Mouse (Mus musculus) gastrocnemius, postnatal 10 days (tissue): ENCODE data around the gene Fdxacb1. TPM values are rescaled to one million over a fixed set of nuclear protein-coding genes. Genes with fewer than 3 reads are reported as not detected.

Experiments
- DNase-seq: peaks from one replicate; pipeline ENCODE4 v3.0.0; 2021; ENCODE audit warnings: mixed read lengths
- total RNA-seq, 2 experiments: library from RNA; stranded (reverse); gene quantifications; 2 replicates each; pipeline ENCODE4 v1.2.3; 2021

The Fdxacb1 gene
- total RNA-seq, 2 experiments from 2014 or later = 4.0 to 4.9 TPM

DNA sequence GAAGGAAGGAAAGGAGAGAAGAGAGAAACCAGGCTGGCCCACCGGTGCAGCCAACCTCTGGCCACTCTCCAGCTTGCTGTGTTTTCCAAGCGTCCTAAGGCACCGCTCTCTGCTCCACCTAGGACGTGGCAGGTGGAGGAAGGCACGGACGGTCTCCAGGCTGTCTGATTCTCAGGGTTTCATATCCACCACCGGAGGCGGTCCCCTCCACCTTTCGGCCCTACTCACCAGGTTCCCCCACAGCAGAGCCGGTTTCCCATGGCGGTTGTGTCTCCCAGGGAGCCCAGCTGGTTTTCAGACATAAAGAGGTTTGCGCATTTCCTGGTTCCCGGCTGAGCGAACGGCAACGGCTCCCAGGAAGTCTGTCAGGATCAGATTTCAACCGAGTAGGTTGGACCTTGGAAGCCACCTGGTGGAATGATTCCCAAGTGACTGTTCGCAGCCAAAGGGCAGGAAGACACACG is 21.8 kb upstream of the Fdxacb1 start, which contains the start of gene 2310030G06Rik:
Gene 2310030G06Rik (minus strand): TSS at position 323 of the 464 bp plus-strand sequence.
- no peak for DNase-seq

DNA sequence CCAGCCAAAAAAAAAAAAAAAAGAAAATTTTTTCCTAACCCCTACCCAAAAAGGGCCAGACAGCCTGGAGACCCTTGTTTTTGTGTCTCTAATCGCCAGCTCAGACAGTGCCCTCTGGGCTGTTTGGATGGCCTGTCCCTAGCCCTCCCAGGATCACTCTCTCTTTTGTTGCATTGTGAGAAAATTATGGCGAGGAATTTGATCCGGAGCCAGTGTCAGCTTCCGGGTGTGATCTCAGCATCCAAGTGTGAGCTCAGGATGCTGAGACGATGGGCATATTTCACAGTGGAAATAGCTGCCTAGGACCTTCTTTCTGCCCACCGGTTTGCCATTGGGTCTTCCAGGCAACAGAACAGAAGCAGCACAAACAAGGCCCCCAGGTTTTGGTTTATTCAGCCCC is 17.3 kb upstream of the Fdxacb1 start:
- no peak for DNase-seq

DNA sequence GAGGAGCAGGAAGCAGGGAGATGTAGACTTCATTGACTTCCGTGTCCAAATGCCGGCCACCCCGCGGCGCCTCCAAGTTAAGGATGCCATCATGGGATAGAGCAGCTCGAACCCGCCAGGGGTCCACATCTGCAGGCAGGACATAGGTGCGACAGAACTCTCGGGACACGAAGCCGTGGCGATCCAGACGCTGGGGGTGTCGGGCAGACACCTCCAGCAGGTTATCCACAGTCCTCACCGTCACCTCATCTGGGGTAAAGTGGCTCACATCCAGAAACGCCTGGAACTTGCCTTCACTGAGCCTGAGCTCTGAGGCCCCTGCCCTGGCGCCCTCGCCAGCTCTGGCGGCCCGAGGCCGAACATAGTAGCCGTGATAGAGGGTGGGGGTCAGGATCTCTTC is 16.7 kb upstream of the Fdxacb1 start, which contains the start of gene Cryab:
Gene Cryab (plus strand): TSS at position 3 of the 400 bp plus-strand sequence.
- DNase-seq = peak; percentile 28

DNA sequence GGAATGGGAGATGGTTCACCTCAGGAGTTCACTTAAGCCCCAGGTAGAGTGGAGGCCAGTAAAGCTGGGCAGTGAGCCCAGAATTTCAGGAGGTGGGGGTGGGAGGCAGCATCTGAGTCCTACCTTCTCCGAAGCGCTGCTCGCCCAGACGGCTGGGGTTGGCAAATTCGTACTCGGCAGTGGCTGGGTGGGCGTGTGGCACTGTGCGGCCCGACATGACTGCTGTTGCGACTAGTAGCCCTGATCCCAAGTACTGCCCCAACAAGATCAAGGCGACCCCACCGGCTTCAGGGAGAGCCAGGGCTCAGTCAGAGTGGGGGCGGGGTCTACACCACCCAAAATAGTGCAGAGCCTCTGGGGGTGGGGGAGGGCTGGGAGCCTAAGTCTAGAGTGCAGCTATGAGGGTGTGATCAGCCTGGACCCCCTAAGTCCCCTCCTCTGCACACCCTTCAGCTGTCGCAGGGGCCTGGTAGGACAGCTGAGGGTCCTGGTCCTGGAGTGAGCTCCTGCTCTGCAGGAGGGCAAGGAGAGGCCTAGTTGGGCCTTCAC is 15.9 kb upstream of the Fdxacb1 start, which contains the start of gene Hspb2:
Gene Hspb2 (minus strand): TSS at position 301 of the 549 bp plus-strand sequence.
- DNase-seq = peak; percentile 63

DNA sequence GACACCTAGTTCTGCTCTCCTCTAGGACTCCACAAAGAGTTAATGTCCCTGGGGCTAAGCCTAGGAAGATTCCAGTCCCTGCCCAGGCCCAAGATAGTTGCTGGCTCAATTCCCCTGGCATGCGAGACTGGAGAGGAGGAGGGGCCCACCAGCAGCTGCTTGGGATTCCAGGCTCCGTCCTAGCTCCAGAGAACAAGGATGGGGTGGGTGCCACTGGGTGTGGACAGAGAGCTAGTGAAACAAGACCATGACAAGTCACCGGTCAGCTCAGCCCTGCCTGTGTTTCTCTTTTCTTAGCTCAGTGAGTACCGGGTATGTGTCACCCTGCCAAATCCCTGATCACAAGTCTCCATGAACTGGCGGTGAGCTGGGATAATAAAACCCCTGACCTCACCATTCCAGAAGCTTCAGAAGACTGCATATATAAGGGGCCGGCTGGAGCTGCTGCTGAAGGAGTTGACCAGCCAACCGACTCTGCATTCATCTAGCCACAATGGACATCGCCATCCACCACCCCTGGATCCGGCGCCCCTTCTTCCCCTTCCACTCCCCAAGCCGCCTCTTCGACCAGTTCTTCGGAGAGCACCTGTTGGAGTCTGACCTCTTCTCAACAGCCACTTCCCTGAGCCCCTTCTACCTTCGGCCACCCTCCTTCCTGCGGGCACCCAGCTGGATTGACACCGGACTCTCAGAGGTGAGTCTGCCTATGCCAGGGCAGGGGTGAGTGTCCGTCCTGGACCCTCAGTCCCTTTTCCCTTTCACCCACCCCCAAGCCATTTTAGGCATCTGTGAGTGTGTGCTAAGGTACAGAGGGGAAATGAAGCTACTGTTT is 15.0 kb upstream of the Fdxacb1 start:
- peak; percentile 91 for DNase-seq

DNA sequence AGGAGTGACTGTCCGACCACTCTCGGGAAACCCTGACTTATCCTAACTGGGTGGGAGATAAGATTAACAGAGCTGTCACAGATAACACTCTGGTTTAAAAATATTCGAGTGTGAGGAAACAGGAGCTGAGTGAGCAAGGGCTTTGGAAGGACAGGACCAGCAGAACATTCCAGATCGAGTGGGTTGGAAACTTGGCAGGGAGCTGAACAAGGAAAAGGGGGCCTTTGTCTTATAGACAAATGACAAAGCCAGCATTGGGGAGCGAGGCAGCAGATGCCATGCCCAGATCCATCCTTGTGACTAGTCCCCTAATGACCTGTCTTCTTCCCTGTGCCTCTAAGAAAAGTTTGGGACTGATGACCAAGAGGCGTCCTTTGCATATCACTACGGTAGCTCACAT is 14.1 kb upstream of the Fdxacb1 start:
- no peak for DNase-seq

DNA sequence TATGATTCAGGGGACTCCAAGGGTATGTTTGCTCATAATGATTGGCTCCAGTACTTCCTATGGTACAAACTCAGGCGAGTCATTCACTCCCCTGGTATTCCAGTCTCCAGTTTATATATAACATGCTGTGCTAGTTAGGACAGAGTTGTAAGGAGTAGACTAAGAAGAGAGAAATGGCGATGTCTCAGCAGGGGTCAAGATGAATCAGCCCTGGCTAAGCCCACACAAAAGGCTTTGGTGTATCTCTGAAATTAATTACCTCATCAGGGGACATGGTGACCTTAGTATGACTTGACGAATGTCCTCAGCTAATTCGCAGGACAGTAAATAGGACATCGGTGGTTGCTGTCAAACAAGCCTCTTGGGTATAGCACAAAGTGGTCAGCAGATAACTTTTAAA is 11.3 kb upstream of the Fdxacb1 start:
- DNase-seq = no peak

DNA sequence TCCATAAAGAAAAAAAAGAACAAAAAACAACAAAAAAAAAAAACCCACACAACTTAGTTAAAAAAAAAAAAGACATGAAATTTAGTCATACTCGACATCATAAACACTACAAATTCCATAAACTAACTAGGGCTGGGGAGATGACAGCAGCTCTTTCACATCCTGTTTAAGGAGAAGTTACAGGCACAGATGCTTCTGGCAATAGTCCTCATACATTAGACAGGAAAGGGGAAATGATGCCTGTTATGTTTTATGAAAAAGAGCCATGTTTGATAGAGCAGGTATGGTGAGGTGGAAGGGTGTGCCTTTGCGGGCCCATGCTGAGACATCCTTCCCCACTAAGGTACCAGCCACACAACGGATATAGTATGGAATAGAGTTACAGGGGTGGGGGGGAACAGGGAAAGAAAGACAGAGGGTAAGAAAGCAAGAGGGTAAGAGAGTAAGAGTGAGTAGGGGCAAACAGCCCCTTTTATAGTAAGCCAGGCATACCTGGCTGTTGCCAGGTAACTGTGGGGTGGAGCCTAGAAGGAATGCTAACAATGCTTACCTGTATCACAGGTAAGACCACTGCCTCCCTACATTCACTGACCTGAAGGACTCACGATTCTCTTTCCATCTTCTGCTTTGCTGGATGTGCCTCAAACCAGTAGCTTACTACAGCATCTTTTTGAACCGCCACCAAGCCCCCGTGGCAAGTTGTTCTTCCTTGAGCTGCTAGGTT is 6.4 kb upstream of the Fdxacb1 start:
- no peak for DNase-seq

DNA sequence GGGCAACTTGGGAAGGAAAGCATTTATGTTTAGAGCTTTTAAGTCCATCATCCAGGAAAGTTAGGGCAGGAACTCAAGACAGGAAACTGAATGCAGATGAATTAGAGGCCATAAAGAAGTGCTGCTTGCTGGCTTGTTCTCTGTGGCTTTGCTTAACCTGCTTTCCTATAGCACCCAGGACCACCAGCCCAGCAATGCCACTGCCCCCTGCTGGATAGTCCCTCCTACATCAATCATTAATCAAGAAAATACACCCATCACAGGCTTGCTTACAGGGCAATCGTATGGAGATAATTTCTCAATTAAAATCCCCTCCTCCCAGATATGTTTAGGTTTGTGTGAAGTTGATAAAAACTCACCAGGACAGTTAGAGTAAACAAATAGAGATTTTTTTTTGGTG is 4.7 kb upstream of the Fdxacb1 start:
- no peak for DNase-seq

DNA sequence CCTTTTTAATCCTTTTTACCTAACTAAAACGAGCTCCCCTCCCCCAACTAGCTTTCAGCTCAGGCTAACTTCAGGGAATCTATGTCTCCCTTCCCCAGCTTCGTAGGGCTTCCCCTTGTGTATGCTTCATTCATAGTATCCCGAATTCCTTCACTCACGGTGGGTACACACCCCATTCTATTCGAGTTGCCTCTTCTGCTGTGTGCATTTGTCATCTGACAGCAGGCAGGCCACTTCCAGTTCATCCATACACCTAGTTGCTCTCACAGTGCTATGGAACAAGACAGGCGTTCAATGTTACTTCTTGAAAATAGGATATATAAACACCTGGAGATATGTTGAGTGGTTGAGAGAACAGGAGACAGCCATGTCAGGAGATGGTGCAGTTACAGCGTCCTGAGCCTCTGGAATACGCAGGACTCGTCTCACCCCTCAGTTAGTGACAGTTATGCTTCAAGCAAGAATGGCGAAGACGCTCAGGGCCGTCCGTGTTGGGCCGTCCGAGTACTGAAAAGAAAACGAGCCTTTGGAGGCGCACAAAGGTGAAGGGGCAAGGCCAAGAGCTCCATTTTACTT is 417 bp upstream of the Fdxacb1 start:
- no peak for DNase-seq

DNA sequence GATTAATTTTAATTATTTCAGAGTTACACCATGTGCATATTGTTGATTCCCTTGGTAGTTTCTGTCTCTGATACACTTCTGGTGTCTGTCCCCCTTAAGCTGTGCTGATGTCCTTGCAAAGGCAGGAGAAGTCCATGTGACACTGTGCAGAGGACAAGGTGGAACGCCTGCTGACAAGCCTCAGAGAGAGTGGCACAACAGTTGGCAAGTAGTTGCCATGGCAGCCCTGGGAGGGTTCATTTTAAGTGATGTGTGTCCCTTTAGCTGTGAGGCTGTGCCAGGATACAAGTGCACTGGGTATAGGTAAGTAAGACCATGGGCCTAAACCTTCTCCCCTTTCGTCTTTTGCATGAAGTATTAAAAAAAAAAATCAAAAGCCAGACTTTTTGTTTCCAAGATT is 2.0 kb downstream of the Fdxacb1 start:
- DNase-seq = no peak

DNA sequence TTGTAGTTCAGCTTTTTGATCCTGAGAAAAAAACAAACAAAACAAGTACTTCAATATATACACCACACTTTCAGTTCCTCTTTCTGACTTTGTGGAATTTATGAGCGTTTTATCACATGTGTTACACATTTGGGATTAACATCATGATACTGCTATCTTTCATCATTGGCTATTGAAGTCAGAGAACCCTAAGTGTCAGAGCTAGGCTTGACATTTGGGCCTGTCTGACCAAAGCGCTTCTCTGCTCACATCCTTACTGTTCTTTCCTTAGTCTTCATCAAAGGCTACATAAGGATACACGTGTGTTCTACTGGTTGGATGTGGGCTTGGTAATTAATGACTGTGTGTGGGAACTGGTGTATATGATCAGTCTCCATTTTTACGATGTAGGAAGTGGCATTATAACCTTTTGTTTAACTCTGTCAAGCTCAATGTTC is 6.0 kb downstream of the Fdxacb1 start:
- DNase-seq = no peak

DNA sequence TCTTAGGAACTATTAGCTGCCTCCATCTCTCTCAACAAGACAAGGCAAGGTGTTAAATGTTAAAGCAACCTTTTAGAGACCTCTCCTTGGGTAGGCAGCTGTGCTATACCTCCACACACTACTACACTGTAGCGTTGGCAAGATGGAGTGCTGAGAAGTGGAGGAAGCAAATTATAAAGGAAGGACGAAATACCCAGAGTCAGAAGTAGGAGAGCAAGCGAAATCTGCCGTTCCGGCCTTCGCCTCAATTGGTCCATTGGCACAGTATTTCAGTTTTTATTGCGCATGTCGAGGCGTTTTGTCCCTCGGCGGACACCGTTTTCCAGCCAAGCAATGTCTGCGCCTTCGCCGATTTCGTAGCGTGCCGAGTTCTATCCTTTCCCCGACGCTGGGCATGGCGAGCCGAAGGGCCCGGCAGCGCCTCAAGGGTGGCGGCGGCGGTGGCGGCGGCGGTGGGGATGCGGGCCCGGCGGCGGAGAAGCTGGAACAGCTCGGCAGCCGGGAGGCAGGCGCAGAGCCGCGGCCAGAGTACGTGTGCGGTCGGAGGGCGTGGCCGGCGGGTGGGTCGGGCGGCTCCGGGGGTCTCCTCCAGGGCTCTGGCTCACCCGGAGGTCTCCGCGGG is 7.1 kb downstream of the Fdxacb1 start, which contains the start of the genes Alg9 and 1110032A03Rik:
Gene Alg9 (plus strand): TSS at position 29 of the 622 bp plus-strand sequence.
Gene 1110032A03Rik (minus strand): TSS at position 530 of the 622 bp plus-strand sequence.
- DNase-seq = peak; percentile 90

DNA sequence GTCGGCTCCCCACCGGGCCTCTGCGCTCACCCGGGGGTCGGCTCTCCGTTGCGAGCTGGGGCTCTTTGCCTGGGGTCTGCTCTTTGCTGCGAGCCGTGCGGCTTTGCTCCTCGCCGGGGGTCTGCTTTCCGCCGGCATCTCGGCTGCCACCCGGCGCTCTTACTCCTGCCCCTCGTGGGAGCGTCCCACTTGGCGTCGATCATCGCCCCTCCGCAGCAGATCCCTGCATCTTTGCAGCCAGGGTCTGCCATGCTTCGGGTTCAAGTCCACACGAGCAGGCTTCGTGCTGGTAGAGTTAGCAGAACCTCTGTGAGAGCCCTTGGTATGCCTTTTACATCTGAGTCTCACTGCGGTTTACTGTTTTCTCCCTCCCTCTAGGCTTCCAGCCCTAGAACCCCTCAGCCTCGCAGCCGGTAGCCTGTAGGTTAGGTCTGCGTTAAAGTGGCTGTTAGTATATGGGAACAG is 7.7 kb downstream of the Fdxacb1 start:
- DNase-seq = peak; percentile 33

DNA sequence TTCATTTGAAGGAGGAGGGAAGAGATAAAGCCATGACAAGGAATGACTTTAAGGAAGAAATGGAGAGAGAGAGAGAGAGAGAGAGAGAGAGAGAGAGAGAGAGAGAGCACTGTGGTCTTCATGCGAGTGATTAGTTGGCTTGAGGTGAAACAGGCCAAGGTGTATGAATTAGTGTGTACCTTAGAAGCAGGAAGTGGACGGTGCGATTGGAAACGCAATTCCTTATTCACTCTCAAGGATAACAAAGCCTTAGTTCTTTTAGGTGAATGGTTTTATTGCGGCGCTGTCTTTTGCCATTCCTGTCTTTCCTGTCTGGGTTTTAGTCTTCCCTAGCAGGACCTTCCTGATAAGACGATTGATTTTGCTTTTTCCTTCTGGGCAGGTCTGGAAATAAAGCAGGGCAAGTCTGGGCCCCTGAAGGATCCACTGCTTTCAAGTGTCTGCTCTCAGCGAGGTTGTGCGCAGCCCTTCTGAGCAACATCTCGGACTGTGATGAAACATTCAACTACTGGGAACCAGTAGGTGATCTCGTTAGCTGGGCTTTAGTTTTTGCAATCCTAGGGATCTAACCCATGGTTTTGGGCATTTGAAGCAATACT is 8.2 kb downstream of the Fdxacb1 start:
- DNase-seq = no peak

DNA sequence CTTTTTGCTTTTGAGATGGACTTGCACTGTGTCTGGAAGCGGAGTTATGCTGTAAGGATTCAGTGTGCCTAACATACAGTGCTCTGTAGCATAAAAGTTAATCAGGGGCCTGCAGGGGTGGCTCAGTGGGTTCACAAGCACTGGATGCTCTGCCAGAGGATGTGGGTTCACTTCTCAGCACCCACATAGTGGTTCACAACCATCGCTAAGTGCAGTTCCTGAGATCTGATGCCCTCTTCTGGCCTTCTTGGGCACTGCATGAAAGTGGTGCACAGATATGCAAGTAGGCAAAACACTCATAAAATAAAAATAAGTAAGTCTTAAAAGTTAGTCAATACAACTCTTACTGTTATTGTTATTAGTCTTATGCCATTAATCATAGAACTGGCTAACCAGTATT is 14.1 kb downstream of the Fdxacb1 start:
- DNase-seq = peak; percentile 29

DNA sequence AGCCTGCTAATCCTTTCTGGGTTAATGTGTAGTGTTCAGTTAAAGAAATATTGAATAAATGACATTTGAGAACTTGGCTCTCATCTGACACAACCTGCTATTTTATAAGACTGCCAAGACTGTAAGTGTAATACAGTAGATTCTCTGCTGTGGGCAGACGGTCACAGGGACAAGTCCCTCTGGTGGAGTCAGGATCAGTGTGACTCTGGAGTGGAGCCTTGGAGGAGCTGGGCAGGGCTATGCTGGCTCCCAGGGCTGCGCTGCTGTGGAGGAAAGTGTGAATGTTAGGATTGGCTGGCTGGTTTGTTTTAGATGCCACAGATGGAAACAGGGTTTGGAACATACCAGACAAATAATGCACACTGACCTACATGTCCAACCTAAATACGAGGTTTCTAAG is 27.2 kb downstream of the Fdxacb1 start:
- DNase-seq = no peak

DNA sequence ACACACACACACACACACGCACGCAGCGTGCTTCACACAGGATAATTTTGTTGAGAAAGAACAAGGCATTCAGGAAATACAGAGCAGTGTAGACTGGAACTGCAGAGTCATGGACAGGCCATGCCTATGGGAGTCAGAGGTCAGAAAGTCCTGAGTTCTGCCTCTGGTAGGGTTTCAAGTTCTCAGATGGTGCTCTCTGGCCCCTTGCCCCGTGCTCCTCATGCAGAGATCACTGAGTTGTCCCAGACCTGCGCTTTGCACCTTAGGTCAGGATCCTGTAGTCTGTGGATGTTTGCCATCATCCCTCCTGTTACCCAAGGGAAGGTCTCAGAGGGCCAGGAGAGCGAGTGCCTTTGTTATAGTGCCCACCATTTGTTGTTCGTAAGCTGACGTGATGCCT is 28.7 kb downstream of the Fdxacb1 start:
- no peak for DNase-seq

DNA sequence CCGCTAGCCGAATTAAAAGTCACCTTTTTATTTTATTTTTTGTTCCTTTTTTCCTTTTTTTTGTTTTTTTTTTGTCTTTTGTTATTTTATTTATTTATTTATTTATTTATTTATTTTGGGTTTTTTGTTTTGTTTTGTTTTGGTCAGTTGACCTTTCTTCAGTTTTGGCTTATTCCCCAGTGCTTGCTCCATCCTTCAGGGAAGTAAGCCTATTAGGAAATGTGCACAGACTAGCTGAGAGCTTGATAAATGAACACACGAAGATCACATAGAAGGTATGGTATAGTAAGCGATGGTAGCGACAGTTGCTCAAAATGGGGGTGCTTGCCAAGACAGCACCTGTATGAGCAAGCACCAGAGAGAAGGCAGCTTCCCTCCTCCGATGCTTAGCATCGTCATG is 29.6 kb downstream of the Fdxacb1 start:
- no peak for DNase-seq

DNA sequence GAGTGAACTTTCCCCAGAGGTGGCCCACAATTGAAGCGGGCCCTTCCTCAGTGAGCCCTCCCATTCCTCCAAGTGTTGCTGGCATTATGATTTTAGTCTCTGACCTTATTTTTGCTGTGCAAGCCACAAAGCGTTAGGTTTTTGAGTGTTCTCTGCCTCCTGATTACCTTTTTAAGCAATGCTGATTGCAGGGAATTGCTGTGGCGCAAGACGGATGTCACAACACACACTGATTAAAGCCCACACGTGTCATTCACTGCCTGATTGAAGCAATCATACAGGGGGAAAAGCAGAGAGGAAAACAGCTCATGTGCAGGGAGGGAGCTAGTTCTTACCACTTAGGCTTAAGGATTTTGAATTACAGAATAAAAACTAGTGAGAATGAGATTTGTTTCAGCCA is 30.3 kb downstream of the Fdxacb1 start:
- no peak for DNase-seq

DNA sequence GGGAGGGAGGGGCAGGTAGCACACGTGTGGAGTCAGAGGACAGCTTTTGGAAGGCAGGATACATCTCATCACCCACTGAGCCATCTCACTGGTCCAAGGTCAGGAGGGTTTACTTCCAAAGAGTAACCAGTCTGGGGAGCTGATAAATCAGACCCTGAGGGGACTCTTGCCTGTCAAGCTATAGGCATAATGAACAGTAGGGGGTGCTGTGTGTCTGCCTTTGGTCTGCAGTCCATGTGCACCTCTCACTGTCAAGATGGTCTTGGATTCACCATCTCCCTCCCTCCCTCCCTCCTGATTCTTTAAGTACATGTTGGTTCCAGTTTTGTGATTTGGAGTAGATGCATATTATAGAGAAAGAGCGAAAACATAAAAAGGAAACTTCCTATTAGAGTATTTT is 32.9 kb downstream of the Fdxacb1 start:
- DNase-seq = peak; percentile 29
